Mouse (Mus musculus): Measurements from ENCODE around the gene Gmppb.

- TF ChIP-seq CTCF (IDR thresholded peaks at IDR 0.05; ENCODE audit: low read depth) (no peak), EP300 (IDR thresholded peaks at IDR 0.05; ENCODE audit: low read depth) (no peak)
Measured at GRCm38 (mm10) chr9:108082549-108082948, 33.5 kb downstream of the Gmppb start.

All from liver, postnatal 0 days (tissue).